Mouse (Mus musculus) small intestine, adult 2 months (tissue): ENCODE data around the gene Card19.

Source experiments
- CTCF ChIP-seq: fragments of 200-500 bp; IDR thresholded peaks from 2 replicates; pipeline ENCODE4 v1.5.1; 2012; ENCODE audit warnings: low read depth, mild to moderate bottlenecking, control low read depth, inconsistent platforms, low read length, moderate library complexity, mixed read lengths; ENCODE audit not compliant: insufficient replicate concordance, insufficient read length; ENCODE audit errors: extremely low read depth
- POLR2A ChIP-seq: fragments of 200-500 bp; IDR thresholded peaks from 2 replicates; pipeline ENCODE4 v1.6.1; 2012; ENCODE audit warnings: low read depth, mild to moderate bottlenecking, control low read depth, inconsistent platforms, low read length, moderate library complexity

DNA sequence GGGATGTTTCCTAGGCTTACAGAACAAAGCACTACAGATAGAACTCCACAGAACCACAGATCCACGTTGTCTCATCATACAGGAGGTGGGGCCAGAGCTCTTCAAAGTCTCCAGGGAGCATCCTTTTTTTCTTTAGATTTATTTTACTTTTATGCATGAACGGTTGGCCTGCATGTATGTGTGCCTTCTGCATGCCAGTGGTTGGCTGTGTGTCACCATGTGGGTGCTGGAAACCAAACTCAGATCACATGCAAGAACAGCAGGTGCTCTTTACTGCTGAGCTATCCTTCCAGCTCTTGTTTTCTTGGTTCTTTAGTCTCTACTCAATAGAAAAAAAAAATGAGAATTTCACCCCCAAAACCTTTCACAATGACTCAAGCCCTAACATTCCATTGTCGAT is 33.1 kb upstream of the Card19 start:
- TF ChIP-seq CTCF, result no peak
- TF ChIP-seq POLR2A, result no peak
